Mouse (Mus musculus) gastrocnemius, adult 8-10 months (tissue): Measurements from ENCODE around the gene Khsrp. TPM values are rescaled to one million over a fixed set of nuclear protein-coding genes. Genes with fewer than 3 reads are reported as not detected.
"Not testable (repeated sequence)": the region's sequence is repeated elsewhere in the genome, so short reads cannot be mapped to it uniquely, and the experiment has no call there.

Source experiments
- DNase-seq, 2 experiments: peaks; one replicate each; pipeline ENCODE4 v3.0.0; 2022; ENCODE audit warnings: low spot score in 2 of 2
- total RNA-seq, 4 experiments: library from RNA; stranded (reverse); gene quantifications; 2 replicates each; pipeline ENCODE4 v1.2.4; 2022

Gene Khsrp
- total RNA-seq = 10 to 100 TPM; 23.3 to 29.9 (median 27.2) TPM

GRCm38 (mm10) chr17:57030931-57031660, at the start of gene Khsrp:
TSS of gene Khsrp (minus strand) at chr17:57031522.
- DNase-seq = no peak

DNA sequence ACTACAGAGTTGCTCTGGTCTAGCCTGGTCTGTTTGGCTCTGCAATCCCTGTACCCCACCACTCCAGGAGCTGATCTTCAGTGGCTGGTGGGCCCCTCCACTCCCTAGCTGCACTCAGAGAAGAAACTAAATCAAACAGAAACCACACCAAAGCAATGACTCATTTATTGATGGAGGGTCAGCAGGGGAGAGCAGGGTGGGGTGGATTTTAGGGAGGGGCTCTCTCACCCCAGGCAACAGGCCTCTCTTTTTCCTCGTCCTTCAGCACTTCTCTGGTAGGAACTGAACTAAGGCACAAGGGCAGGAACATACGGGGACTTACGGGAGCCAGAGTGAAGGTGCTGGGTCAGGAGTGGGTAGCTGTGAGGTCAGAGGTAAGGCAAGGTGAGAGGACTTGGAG, 48.6 kb upstream of the Khsrp start:
- DNase-seq = no peak

- no peak for DNase-seq
Observed at GRCm38 (mm10) chr17:57078336-57078735, 47.0 kb upstream of the Khsrp start, which contains the start of gene Dennd1c. TSS of gene Dennd1c (minus strand) at chr17:57078514.

GRCm38 (mm10) chr17:57076916-57077315, 45.6 kb upstream of the Khsrp start:
- DNase-seq = no peak

DNA sequence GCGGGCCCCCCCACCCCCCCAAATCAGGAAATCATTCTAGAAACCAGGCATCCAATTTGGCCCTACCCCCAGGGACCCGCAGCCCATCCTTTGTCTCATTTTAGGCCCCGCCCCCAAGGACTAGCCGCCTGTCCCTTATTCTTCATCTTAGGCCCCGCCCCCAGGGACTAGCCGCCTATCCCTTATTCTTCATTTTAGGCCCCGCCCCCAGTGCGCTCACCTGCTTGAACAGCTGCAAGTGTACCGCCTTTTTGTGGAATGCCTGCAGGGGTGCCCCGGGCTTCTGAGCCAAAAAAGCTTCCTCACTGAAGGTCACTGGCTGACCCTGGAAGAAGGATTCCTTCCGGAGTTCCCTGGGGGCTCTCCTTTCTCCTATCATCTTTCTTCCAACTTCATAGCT, 39.4 kb upstream of the Khsrp start:
- no peak for DNase-seq

DNA sequence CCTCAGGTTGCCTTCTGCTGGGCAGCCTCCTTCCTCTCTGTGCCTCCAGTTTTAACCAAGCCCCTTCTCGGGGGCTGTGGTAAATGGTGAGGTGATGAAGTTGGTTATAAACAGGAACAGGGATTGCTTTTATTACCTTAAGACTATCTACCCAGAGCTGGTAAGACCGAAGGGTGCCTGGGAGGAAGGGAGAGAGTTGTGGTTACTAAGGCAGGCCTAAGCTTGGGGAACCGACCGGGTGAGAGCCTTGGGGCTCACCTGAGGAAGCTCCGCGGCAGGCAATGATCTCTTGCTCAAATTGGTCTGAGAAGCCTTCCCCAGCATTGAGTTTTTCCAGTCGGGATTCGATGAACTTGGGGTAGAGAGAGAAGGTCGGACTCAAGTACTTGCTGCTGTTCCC, 39.0 kb upstream of the Khsrp start:
- DNase-seq = no peak

DNA sequence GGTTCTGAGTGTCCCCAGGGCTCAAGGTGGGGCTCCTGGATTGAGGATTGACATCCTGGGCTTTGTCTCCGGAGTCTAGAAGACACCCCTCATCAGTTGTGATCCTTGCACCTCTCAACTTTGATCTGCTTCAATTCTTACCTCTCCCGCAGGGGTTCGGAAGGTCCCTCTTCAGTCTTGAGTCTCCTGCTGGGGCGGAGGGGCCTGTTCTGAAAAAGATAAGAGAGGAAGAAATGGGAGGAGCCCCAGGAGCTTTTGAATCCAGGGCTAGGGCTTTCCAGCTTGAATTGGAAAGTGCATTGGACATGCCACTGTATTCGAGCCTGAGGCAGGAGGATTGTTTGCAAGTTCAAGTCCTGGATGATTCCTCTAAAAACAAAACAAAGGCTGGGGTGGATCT, 35.6 kb upstream of the Khsrp start:
- no peak for DNase-seq

DNA sequence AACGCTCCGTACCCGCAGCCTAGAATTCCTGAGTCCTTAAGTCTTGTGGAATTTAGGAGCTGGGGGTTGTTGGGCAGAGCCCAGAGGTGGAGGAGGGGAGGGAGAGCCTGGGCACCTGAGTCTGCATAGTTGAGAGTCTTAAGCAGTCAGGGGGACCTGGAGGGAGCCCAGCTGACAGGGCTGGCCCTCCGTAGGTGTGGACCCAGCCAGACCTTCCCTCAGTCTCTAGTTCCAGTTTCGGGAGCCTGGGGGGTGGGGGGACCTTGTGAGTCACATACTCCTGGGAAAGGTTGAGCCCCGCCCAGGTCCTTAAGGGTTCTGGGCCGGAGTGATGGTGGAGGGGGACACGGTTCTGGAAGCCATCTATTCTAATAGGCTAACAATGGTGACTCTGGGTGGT, 31.7 kb upstream of the Khsrp start:
- no peak for DNase-seq

GRCm38 (mm10) chr17:57062548-57062947, 31.2 kb upstream of the Khsrp start:
- no peak for DNase-seq

DNA sequence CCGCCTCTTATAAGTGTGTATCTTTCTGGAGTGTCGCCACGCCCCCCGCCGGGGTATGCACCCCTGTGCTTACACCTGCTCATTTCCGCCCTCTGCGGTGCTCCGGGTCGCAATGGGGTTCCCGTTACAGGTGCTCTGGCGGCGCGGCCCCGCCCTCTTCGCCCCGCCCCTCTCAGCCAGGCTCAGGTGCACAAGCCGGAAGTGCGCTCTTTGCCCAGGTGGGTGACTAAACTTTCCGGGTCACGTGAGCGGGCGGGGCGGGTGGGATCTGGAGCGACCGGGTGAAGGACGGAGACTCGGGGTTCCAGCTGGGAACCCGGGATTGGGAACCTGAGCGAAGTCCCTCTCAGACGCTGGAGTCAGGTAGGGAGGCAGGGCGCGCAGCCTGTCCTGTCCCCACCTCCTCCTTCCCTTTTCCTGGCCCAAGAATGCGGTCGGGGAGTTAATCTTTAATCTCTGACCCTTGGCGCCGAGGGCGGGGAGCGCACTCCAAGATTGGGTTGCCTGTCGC, 30.7 kb upstream of the Khsrp start:
- no peak for DNase-seq

- no peak for DNase-seq
Observed at GRCm38 (mm10) chr17:57061069-57061468, 29.7 kb upstream of the Khsrp start.

DNA sequence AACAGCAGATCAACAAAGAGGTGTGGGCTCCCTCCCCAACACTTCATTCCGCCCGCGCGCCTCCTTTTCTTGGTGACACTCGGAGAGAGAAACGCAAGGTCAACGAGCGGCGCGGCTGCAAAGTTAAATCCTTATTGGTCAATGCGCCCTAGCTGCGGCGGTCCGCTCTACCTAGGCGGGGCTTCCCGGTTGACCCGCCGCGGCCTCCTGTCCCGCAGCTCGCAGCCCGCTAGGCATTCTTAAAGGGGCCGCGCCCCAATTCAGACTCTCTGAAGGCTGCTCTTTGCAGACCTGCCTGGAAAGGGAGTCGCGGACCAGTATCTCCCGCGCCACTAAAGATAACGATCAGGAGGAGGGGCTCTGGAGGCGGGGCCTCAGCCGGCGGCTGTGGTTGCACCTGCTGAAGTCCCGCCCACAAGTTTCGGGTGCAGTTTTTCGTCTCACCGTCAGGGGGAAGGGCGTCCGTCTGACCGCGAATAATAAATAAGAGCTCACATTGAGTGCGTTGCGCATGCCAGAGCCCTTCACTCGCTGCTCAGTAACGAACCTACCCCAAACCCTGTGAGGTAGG, 29.0 kb upstream of the Khsrp start:
- DNase-seq = peak; percentile 93

GRCm38 (mm10) chr17:57059486-57059977, 28.2 kb upstream of the Khsrp start, which contains the start of gene Slc25a23:
TSS of gene Slc25a23 (minus strand) at chr17:57059863.
- DNase-seq = peak; percentile 32 to 62

DNA sequence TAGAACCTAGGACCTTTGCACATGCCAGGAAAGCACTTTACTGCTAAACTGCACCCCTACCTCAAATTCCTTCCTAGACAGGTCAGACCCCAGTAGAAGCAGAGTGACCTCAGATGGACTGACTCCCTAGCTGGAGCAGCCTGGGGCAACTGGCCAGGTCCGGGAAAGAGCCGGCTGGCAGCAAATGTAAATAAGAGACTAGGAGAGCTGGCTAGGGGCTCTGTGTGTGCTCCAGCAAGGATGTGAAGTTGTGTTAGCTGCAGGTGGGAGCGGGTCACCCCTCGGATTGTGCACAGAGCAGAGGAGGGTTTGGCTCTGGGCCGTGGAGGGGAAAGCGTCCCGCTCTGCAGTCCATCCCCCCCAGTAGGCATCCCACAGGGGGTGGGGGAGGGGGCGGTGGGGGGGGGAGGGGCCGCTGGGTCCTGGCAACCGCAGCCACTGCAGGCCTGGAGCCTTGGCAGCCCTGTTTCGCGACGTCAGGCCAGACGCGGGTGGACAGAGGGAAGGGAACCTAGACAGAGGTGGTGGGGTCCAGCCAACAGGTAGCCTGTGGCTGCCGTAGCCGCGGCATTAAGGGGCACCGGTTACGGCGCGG, 27.7 kb upstream of the Khsrp start, which contains the start of gene Crb3:
TSS of gene Crb3 (plus strand) at position 215 of the 595 bp plus-strand sequence.
- DNase-seq = peak; percentile 9 to 19

GRCm38 (mm10) chr17:57056246-57056645, 24.9 kb upstream of the Khsrp start:
- DNase-seq = no peak

DNA sequence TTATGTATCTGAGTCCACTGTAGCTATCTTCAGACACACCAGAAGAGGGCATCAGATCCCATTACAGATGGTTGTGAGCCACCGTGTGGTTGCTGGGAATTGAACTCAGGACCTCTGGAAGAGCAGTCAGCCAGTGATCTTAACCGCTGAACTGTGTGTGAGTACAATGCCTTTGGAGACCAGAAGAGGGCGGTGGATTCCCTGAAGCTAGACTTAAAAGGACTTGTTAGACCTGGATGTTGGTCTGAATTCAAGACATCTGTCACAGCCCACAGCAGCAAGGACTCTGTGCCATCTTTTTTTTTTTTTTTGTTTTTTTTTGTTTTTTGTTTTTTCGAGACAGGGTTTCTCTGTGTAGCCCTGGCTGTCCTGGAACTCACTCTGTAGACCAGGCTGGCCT, 20.4 kb upstream of the Khsrp start:
- not testable (repeated sequence) for DNase-seq

- no peak for DNase-seq
Observed at GRCm38 (mm10) chr17:57048816-57049215, 17.5 kb upstream of the Khsrp start.

DNA sequence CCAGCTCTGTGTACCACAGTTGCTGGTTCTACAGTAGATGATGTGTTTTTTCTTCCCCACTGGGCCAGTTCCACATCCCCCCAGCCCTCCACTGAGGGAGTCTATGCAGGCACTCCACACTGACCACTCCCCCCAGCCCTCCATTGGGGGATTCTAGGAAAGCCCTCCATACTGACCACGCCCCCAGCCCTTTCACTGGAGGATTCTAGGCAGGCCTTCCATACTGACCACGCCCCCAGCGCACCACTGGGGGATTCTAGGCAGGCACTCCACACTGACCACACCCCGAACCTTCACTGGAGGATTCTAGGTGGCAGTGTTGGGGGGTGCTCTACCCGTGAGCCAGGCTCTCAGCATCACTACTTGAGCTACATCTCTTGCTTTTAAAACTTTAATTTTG, 16.1 kb upstream of the Khsrp start:
- DNase-seq = no peak

DNA sequence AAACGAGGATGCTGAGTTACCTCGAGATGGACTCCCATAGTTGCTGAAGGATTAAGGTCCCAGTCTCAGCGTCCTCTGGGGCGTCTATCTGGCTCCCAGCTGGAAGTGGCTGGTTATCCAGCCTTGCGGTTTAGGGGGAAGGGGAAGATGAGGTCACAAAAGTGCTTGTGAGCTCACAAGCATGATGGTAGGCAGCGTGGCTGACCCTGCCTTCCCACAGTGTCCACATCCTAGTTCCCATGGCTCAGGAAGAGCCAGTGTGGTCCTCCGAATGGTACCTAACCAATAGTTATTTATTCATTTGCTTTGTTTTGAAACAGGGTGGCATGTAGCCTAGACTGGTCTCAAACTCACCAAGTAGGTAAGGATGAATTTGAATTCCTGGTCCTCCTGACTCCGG, 10.2 kb upstream of the Khsrp start, which contains the start of gene Slc25a41:
TSS of gene Slc25a41 (minus strand) at position 101 of the 400 bp plus-strand sequence.
- no peak for DNase-seq

DNA sequence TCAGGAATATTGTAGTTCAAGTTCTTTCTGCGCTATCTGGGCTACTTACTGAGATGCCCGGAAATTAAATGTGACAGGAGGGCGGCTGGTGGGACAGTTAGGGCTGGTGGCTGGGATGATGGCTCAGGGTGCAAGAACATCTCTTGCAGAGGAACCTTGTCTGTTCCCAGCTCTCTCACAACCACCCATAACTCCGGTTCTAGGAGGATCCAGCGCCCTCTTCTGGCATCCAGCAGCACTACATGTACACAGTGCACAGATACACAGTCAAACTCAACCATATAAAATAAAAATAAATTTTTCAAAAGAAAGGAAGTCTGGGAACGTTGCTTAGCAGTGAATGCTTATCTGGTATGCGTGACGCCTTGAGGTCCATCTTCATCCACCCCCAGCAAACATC, 7.7 kb upstream of the Khsrp start:
- no peak for DNase-seq

DNA sequence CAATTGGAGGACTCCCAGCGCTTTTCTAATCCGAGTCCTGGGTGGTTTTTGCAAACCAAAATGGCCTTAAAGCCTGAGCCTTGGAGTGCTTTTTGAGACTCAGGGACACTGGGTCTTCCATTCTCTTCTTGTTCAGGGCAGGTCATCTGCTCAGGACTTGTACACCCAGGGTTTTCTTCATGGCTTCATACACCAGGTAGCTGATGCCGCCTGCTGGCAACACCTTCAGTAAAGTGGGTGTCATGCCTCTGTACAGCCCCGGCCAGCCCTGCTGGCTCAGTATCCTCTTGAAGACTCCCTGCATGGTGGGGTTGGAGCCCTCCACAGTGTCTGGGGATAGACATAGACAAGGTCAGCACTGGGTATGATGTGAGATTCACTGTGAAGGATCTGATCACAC, 1.5 kb upstream of the Khsrp start:
- DNase-seq = no peak
